Mouse (Mus musculus) neural tube, embryonic 14.5 days (tissue): ENCODE measurements around the gene Hoxc5. TPM values are rescaled to one million over a fixed set of nuclear protein-coding genes. Genes with fewer than 3 reads are reported as not detected.

Experiments
- ATAC-seq: fragments of 200-750 bp; cut with Nextera tagmentation; 2 replicates; pipeline ENCODE4 v1.8.0; 2017; ENCODE audit warnings: low read depth, mild to moderate bottlenecking, moderate TSS enrichment, moderate library complexity
- H3K27ac ChIP-seq: fragments of 300-500 bp; sonication (generic); 2 replicates; pipeline ENCODE4 v1.5.1; 2014; ENCODE audit warnings: low read depth, mild to moderate bottlenecking, control low read depth, low read length, moderate library complexity, mixed read lengths
- H3K27me3 ChIP-seq: fragments of 300-500 bp; sonication (generic); 2 replicates; pipeline ENCODE4 v1.6.1; 2014; ENCODE audit warnings: low read length; ENCODE audit not compliant: control insufficient read depth, insufficient read depth
- H3K36me3 ChIP-seq: fragments of 300-500 bp; sonication (generic); 2 replicates; pipeline ENCODE4 v1.6.1; 2014; ENCODE audit warnings: low read length, mixed read lengths; ENCODE audit not compliant: control insufficient read depth, insufficient read depth
- H3K4me1 ChIP-seq: fragments of 300-500 bp; sonication (generic); 2 replicates; pipeline ENCODE4 v1.6.1; 2014; ENCODE audit warnings: low read length; ENCODE audit not compliant: control insufficient read depth, insufficient read depth
- H3K4me2 ChIP-seq: fragments of 300-500 bp; sonication (generic); 2 replicates; pipeline ENCODE4 v1.6.1; 2014; ENCODE audit warnings: mild to moderate bottlenecking, low read depth, low read length, control low read depth
- H3K4me3 ChIP-seq: fragments of 300-500 bp; sonication (generic); 2 replicates; pipeline ENCODE4 v1.5.1; 2014; ENCODE audit warnings: low read depth, low read length, control low read depth, mixed read lengths
- H3K9ac ChIP-seq: fragments of 300-500 bp; sonication (generic); replicated peaks from 2 replicates; pipeline ENCODE4 v1.6.1; 2014; ENCODE audit warnings: low read depth, mild to moderate bottlenecking, control low read depth, low read length, mixed read lengths
- H3K9me3 ChIP-seq: fragments of 300-500 bp; sonication (generic); 2 replicates; pipeline ENCODE4 v1.6.1; 2016; ENCODE audit warnings: low read length; ENCODE audit not compliant: control insufficient read depth
- WGBS: fragments of 180-500 bp; shearing (Covaris S2); extraction: QIAGEN DNeasy Blood & Tissue Kit; methylation state at CpG from one replicate; pipeline ENCODE4 v1.1.7; 2014; 5-methylcytosine and 5-hydroxymethylcytosine counted together
- polyA plus RNA-seq: library from polyadenylated mRNA; unstranded; fragments of >200 nt; fragmentation: Nextera tagmentation; extraction: Ambion mirVana; gene quantifications from 2 replicates; pipeline ENCODE4 v1.2.1, GENCODE M21; 2014

Hoxc5 gene
- polyA plus RNA-seq, 1 experiment from 2014 or later: 3.6 TPM

- ATAC-seq: peak; percentile 47; the same call in 1 of the 2 replicates
- peak overlapping the region; percentile 78 for H3K27ac ChIP-seq
- H3K36me3 ChIP-seq: no peaks in the 10 kb centered on the region
- peak overlapping the region; percentile 41 for H3K4me2 ChIP-seq
- under 1% methylated on average over 51 of the region's 53 CpGs for WGBS
- H3K9me3 ChIP-seq: no peaks in the 10 kb centered on the region
- peak overlapping the region; percentile 27 for H3K4me3 ChIP-seq
- 0 out of 2 replicates have a peak, but pooled peaks cover 2% of the 10 kb centered on the region for H3K4me1 ChIP-seq
- peak overlapping the region; percentile 54 for H3K9ac ChIP-seq
- peaks cover 59% of the 10 kb centered on the region for H3K27me3 ChIP-seq
Measured at GRCm38 (mm10) chr15:102942739-102943467, 24.3 kb upstream of the Hoxc5 start.

GRCm38 (mm10) chr15:102943468-102943813, 23.8 kb upstream of the Hoxc5 start:
- no peak for ATAC-seq

GRCm38 (mm10) chr15:102945185-102946077, 21.8 kb upstream of the Hoxc5 start:
- Histone ChIP-seq H3K4me1 (0 out of 2 replicates have a peak, but pooled peaks cover 2% of the 10 kb centered on the region), H3K36me3 (no peaks in the 10 kb centered on the region), H3K4me3 (peak overlapping the region; percentile 27), H3K27ac (peak overlapping the region; percentile 72), H3K9ac (peak overlapping the region; percentile 34; the same call in 1 of the 2 replicates), H3K9me3 (no peaks in the 10 kb centered on the region), H3K27me3 (peaks cover 49% of the 10 kb centered on the region), H3K4me2 (peak overlapping the region; percentile 42)
- WGBS: 7% methylated on average over 22 of the region's 22 CpGs
- no peak for ATAC-seq

More at GRCm38 (mm10) chr15:102943468-102943813, 23.8 kb upstream of the Hoxc5 start:
- peak overlapping the region; percentile 27 for H3K4me3 ChIP-seq
- H3K4me2 ChIP-seq: peak overlapping the region; percentile 41
- 4% methylated on average over 5 of the region's 5 CpGs for WGBS
- H3K27me3 ChIP-seq: peaks cover 58% of the 10 kb centered on the region
- no peaks in the 10 kb centered on the region for H3K9me3 ChIP-seq
- H3K36me3 ChIP-seq: no peaks in the 10 kb centered on the region
- H3K4me1 ChIP-seq: 0 out of 2 replicates have a peak, but pooled peaks cover 2% of the 10 kb centered on the region
- H3K27ac ChIP-seq: peak overlapping the region; percentile 78
- H3K9ac ChIP-seq: peak overlapping the region; percentile 54

GRCm38 (mm10) chr15:102947276-102947675, 20.0 kb upstream of the Hoxc5 start:
- H3K36me3 ChIP-seq: no peaks in the 10 kb centered on the region
- peak overlapping the region; percentile 12 for H3K4me3 ChIP-seq
- WGBS: 3% methylated on average over 8 of the region's 9 CpGs
- H3K9ac ChIP-seq: peak overlapping the region; percentile 51; the same call in 1 of the 2 replicates
- peak overlapping the region; percentile 42; the same call in 1 of the 2 replicates for H3K4me2 ChIP-seq
- peaks cover 45% of the 10 kb centered on the region for H3K27me3 ChIP-seq
- peak overlapping the region; percentile 77; the same call in 1 of the 2 replicates for H3K27ac ChIP-seq
- H3K4me1 ChIP-seq: 0 out of 2 replicates have a peak, but pooled peaks cover 2% of the 10 kb centered on the region
- no peak for ATAC-seq
- H3K9me3 ChIP-seq: no peaks in the 10 kb centered on the region

GRCm38 (mm10) chr15:102948842-102949241, 18.4 kb upstream of the Hoxc5 start:
- no peak for ATAC-seq
- Histone ChIP-seq H3K4me1 (no peaks in the 10 kb centered on the region), H3K9me3 (no peaks in the 10 kb centered on the region), H3K4me2 (peak overlapping the region; percentile 42), H3K4me3 (peak overlapping the region; percentile 12; the same call in 1 of the 2 replicates), H3K9ac (peak overlapping the region; percentile 51), H3K27me3 (peaks cover 54% of the 10 kb centered on the region), H3K27ac (peak overlapping the region; percentile 77), H3K36me3 (no peaks in the 10 kb centered on the region)
- 4% methylated on average over 2 of the region's 2 CpGs for WGBS

GRCm38 (mm10) chr15:102949696-102950095, 17.5 kb upstream of the Hoxc5 start:
- Histone ChIP-seq H3K27ac (peak overlapping the region; percentile 77), H3K4me2 (peak overlapping the region; percentile 42), H3K36me3 (no peaks in the 10 kb centered on the region), H3K4me3 (peak overlapping the region; percentile 12), H3K27me3 (peaks cover 48% of the 10 kb centered on the region), H3K4me1 (no peaks in the 10 kb centered on the region), H3K9me3 (no peaks in the 10 kb centered on the region), H3K9ac (peak overlapping the region; percentile 50)
- WGBS: 2% methylated on average over 20 of the region's 20 CpGs
- no peak for ATAC-seq

GRCm38 (mm10) chr15:102950877-102951276, 16.4 kb upstream of the Hoxc5 start:
- Histone ChIP-seq H3K4me2 (peak overlapping the region; percentile 42), H3K4me3 (peak overlapping the region; percentile 20), H3K4me1 (no peaks in the 10 kb centered on the region), H3K36me3 (no peaks in the 10 kb centered on the region), H3K27me3 (peaks cover 36% of the 10 kb centered on the region), H3K27ac (peak overlapping the region; percentile 77), H3K9ac (peak overlapping the region; percentile 50; the same call in 1 of the 2 replicates), H3K9me3 (no peaks in the 10 kb centered on the region)
- WGBS: 14% methylated on average over 2 of the region's 2 CpGs
- no peak for ATAC-seq

GRCm38 (mm10) chr15:102953561-102953960, 13.7 kb upstream of the Hoxc5 start:
- Histone ChIP-seq H3K4me1 (no peaks in the 10 kb centered on the region), H3K9me3 (no peaks in the 10 kb centered on the region), H3K27ac (no peak overlapping the region), H3K9ac (peak overlapping the region; percentile 69; the same call in 1 of the 2 replicates), H3K4me2 (peak overlapping the region; percentile 46; the same call in 1 of the 2 replicates), H3K27me3 (peaks cover 38% of the 10 kb centered on the region), H3K4me3 (peak overlapping the region; percentile 35; the same call in 1 of the 2 replicates), H3K36me3 (no peaks in the 10 kb centered on the region)
- ATAC-seq: no peak
- under 1% methylated on average over 6 of the region's 6 CpGs for WGBS
